Mouse (Mus musculus) lung, adult 10 weeks (tissue): ENCODE measurements around the gene Gm1123. TPM values are rescaled to one million over a fixed set of nuclear protein-coding genes. Genes with fewer than 3 reads are reported as not detected.

Experiments
- polyA plus RNA-seq: library from polyadenylated mRNA; stranded (reverse); fragments of 350-450 nt; fragmentation: Illumina TruSeq; extraction: RNeasy Lipid Tissue Mini Kit (QIAGEN cat#74804); gene quantifications from one replicate; pipeline ENCODE4 v1.2.3, GENCODE M21; 2014; ENCODE audit warnings: low read depth, low replicate concordance; ENCODE audit not compliant: insufficient read depth

Gm1123 gene
- polyA plus RNA-seq: not detected

GRCm38 (mm10) chr9:99035575-99035974 is at the start of gene Gm1123:
TSS of gene Gm1123 (minus strand) at chr9:99035715.

GRCm38 (mm10) chr9:98985800-98986475 is 49.6 kb downstream of the Gm1123 start, which contains the start of gene Faim:
TSS of gene Faim (plus strand) at chr9:98986373.

Other genes with a start within 250 kb of the Gm1123 start
- not detected for gene Prr23a1, start 193.2 kb downstream of the Gm1123 start, polyA plus RNA-seq
- not detected for gene Prr23a2, start 179.2 kb downstream of the Gm1123 start, polyA plus RNA-seq
- gene Prr23a3, start 170.9 kb downstream of the Gm1123 start, polyA plus RNA-seq: not detected
- not detected for gene 7420426K07Rik, start 132.6 kb downstream of the Gm1123 start, polyA plus RNA-seq
- gene Foxl2, start 80.4 kb downstream of the Gm1123 start, polyA plus RNA-seq: not detected
- gene Faim, start 49.3 kb downstream of the Gm1123 start, polyA plus RNA-seq: 21.7 TPM
- gene Pik3cb, start 104.9 kb upstream of the Gm1123 start, polyA plus RNA-seq: 6.8 TPM
- gene Faiml, start 201.5 kb upstream of the Gm1123 start, polyA plus RNA-seq: not detected
- gene Cep70, start 207.7 kb upstream of the Gm1123 start, polyA plus RNA-seq: 13.4 TPM